In the genomic region with DNA sequence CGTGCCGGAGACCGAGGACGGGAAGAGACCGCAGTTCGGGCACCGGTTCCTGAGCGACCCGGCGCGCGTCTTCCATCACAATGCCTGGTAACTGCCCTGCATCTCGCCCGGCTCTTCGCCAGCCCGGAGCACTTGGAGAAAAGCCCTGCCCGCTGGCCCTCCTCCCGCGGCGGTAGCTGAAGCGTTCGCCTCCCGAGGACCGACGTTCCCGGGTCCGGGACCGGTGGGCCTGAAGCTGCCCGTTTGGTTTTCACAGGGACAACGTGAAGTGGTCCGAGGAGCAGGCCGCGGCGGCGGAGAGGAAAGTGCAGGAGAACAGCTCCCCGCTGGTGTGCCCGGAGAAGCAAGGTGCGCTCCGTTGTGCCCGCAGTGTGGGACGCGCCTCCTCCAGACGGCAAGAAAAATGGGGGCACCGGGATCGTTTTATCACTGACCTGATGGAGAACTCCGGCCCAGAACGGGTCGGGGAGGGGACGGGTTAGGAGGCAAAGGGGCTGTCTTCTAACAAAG, we compare ENCODE assay signal across 8 mouse cellular contexts. TPM values are rescaled to one million over a fixed set of nuclear protein-coding genes. Genes with fewer than 3 reads are reported as not detected.
DNase-seq lines count a peak whose midpoint lies in the region; ATAC-seq and TF ChIP-seq lines count a peak whose summit lies in the region.

No protein-coding gene starts in this region.

- no peak for TF ChIP-seq CTCF in bone marrow, adult 2 months (IDR thresholded peaks at IDR 0.05; ENCODE audit: control insufficient read depth, insufficient read depth, low read length)

- ATAC-seq in granulocyte monocyte progenitor cell, adult 5-6 weeks (replicated peaks; ENCODE audit: poor library complexity, severe bottlenecking) = peak; percentile 18

- intact Hi-C loops in left cerebral cortex, postnatal 4 days (cut with DNase I) = no loop called here

- DNase-seq in left cerebral cortex, adult 11 months (ENCODE audit: low spot score) = peak; percentile 6
- no peak for DNase-seq in left cerebral cortex, postnatal 4 days
- no peak for DNase-seq in urinary bladder, adult 18-20 months (ENCODE audit: low spot score in 2 of 2)
- DNase-seq in cerebellum, postnatal 25 days = no peak
- DNase-seq in natural killer cell, adult 2 months (ENCODE audit: low spot score in 2 of 2) = no peak

- H3K36me3 ChIP-seq in macrophage (ENCODE audit: inconsistent target) = 0 out of 2 replicates have a peak, but pooled peaks cover 2% of the 10 kb centered on the region

- peak overlapping the region; percentile 20; the same call in 1 of the 2 replicates for H3K27ac ChIP-seq in bone marrow, adult 2 months (ENCODE audit: control insufficient read depth, insufficient read depth, low read depth, low read length, poor library complexity)
- H3K27ac ChIP-seq in macrophage = no peak overlapping the region

- peak overlapping the region; percentile 97 for H3K4me3 ChIP-seq in bone marrow, adult 2 months (replicated peaks; ENCODE audit: control insufficient read depth, low read depth, low read length)
- H3K4me3 ChIP-seq in macrophage (ENCODE audit: inconsistent target) = peak overlapping the region; percentile 78

- H3K79me2 ChIP-seq in macrophage (ENCODE audit: inconsistent target) = peaks cover 36% of the 10 kb centered on the region

- TF ChIP-seq POLR2A in bone marrow, adult 2 months (IDR thresholded peaks at IDR 0.05; ENCODE audit: borderline replicate concordance, control insufficient read depth, low read depth, low read length) = 0 out of 2 replicates have a peak, but pooled peaks have one; percentile 21

- H3K4me1 ChIP-seq in bone marrow, adult 2 months (ENCODE audit: control insufficient read depth, insufficient read depth, low read length) = no peaks in the 10 kb centered on the region; the same call in 1 of the 2 replicates

- under 1% methylated on average over 49 of the region's 49 CpGs for WGBS in bone marrow, adult 2 months
- WGBS in macrophage (ENCODE audit: missing documents) = under 1% methylated on average over 46 of the region's 49 CpGs

RNA-seq across cellular contexts. Expression of a gene that starts 0.3 kb away (rescaled TPM):
- total RNA-seq in left cerebral cortex, postnatal 4 days (2021) = 10 to 100 TPM; 25.5 to 25.9 TPM
- polyA plus RNA-seq in bone marrow, adult 2 months (2011; ENCODE audit: insufficient read depth, insufficient read length, low replicate concordance, missing spikeins) = 3.3 and 4.5 TPM in 2 replicates
- total RNA-seq in granulocyte monocyte progenitor cell, adult 5-6 weeks (2014; fragmentation: Nextera tagmentation) = 24.2 and 31.4 TPM in 2 replicates
- 19.8 and 30.5 TPM in 2 replicates for total RNA-seq in granulocyte monocyte progenitor cell, adult 5-6 weeks (2017)
- total RNA-seq in macrophage (2018; cell fraction: chromatin; rRNA removed) = 10 to 100 TPM in 25 of 26 experiments, 1 to 10 TPM in 1; 7.9 to 53.9 (median 30.4) TPM
- total RNA-seq in macrophage (2018; cell fraction: cytosol; rRNA removed) = 10 to 100 TPM in 18 of 26 experiments, 1 to 10 TPM in 8; 7.4 to 14.4 (median 11.5) TPM
- 10 to 100 TPM in 25 of 26 experiments, 1 to 10 TPM in 1; 10.0 to 43.0 (median 20.0) TPM for total RNA-seq in macrophage (2018; cell fraction: nucleus; rRNA removed)
- 11.3 to 21.5 TPM (median 16.6 TPM) in 3 replicates for polyA plus RNA-seq in macrophage (2018)

RNA-seq across cellular contexts. Expression of a gene that starts 20.1 kb away (rescaled TPM):
- total RNA-seq in left cerebral cortex, postnatal 4 days (2021) = not detected
- polyA plus RNA-seq in bone marrow, adult 2 months (2011; ENCODE audit: insufficient read depth, insufficient read length, low replicate concordance, missing spikeins) = not detected in 2 replicates
- not detected in 2 replicates for total RNA-seq in granulocyte monocyte progenitor cell, adult 5-6 weeks (2014; fragmentation: Nextera tagmentation)
- total RNA-seq in granulocyte monocyte progenitor cell, adult 5-6 weeks (2017) = 3.1 TPM in 1 of 2 replicates, not detected in the other
- total RNA-seq in macrophage (2018; cell fraction: chromatin; rRNA removed) = not detected
- total RNA-seq in macrophage (2018; cell fraction: cytosol; rRNA removed) = not detected
- not detected for total RNA-seq in macrophage (2018; cell fraction: nucleus; rRNA removed)
- polyA plus RNA-seq in macrophage (2018) = not detected in 3 replicates

RNA-seq across cellular contexts. Expression of a gene that starts 52.0 kb away (rescaled TPM):
- total RNA-seq in left cerebral cortex, postnatal 4 days (2021) = 10 to 100 TPM; 60.6 to 62.6 TPM
- polyA plus RNA-seq in bone marrow, adult 2 months (2011; ENCODE audit: insufficient read depth, insufficient read length, low replicate concordance, missing spikeins) = 25.7 and 33.3 TPM in 2 replicates
- total RNA-seq in granulocyte monocyte progenitor cell, adult 5-6 weeks (2014; fragmentation: Nextera tagmentation) = 41.2 and 62.9 TPM in 2 replicates
- total RNA-seq in granulocyte monocyte progenitor cell, adult 5-6 weeks (2017) = 43.8 and 63.4 TPM in 2 replicates
- total RNA-seq in macrophage (2018; cell fraction: chromatin; rRNA removed) = 100 to 1,000 TPM in 24 of 26 experiments, 10 to 100 TPM in 2; 96.5 to 340 (median 136) TPM
- 10 to 100 TPM; 28.6 to 65.0 (median 45.4) TPM for total RNA-seq in macrophage (2018; cell fraction: cytosol; rRNA removed)
- total RNA-seq in macrophage (2018; cell fraction: nucleus; rRNA removed) = 100 to 1,000 TPM in 3 of 26 experiments, 10 to 100 TPM in 23; 49.9 to 251 (median 81.0) TPM
- 24.2 to 43.0 TPM (median 26.1 TPM) in 3 replicates for polyA plus RNA-seq in macrophage (2018)
